Mouse (Mus musculus) G1E-ER4 (cell line): ENCODE results near the gene Foxd1. TPM values are rescaled to one million over a fixed set of nuclear protein-coding genes. Genes with fewer than 3 reads are reported as not detected.

Experiments
- GATA1 ChIP-seq: IDR thresholded peaks from one replicate; pipeline ENCODE4 v1.8.0; 2012; ENCODE audit warnings: low read length, inconsistent platforms
- polyA plus RNA-seq: library from polyadenylated mRNA; stranded (reverse); fragments of >175 nt; gene quantifications from 2 replicates; pipeline ENCODE4 v1.2.3, GENCODE M21; 2012

The Foxd1 gene
- not detected in 2 replicates for polyA plus RNA-seq

GRCm38 (mm10) chr13:98354090-98354801, at the start of gene Foxd1:
TSS of gene Foxd1 (plus strand) at chr13:98354242.
- no peak for TF ChIP-seq GATA1

- no peak for TF ChIP-seq GATA1
Observed at GRCm38 (mm10) chr13:98305257-98305656, 48.8 kb upstream of the Foxd1 start.

- TF ChIP-seq GATA1, result no peak
Observed at GRCm38 (mm10) chr13:98306393-98306792, 47.6 kb upstream of the Foxd1 start.

- TF ChIP-seq GATA1, result no peak
Observed at GRCm38 (mm10) chr13:98306852-98307475, 47.1 kb upstream of the Foxd1 start.

GRCm38 (mm10) chr13:98308004-98308403, 46.0 kb upstream of the Foxd1 start:
- no peak for TF ChIP-seq GATA1

- TF ChIP-seq GATA1, result no peak
Observed at GRCm38 (mm10) chr13:98308724-98309123, 45.3 kb upstream of the Foxd1 start.

GRCm38 (mm10) chr13:98311597-98311996, 42.4 kb upstream of the Foxd1 start:
- TF ChIP-seq GATA1, result no peak

GRCm38 (mm10) chr13:98313631-98314030, 40.4 kb upstream of the Foxd1 start:
- TF ChIP-seq GATA1, result no peak

- no peak for TF ChIP-seq GATA1
Observed at GRCm38 (mm10) chr13:98315124-98315523, 38.9 kb upstream of the Foxd1 start.

- no peak for TF ChIP-seq GATA1
Observed at GRCm38 (mm10) chr13:98316140-98316479, 37.9 kb upstream of the Foxd1 start.

- no peak for TF ChIP-seq GATA1
Observed at GRCm38 (mm10) chr13:98316480-98317245, 37.4 kb upstream of the Foxd1 start, which contains the start of gene Btf3. TSS of gene Btf3 (minus strand) at chr13:98317006.

GRCm38 (mm10) chr13:98317246-98317677, 36.8 kb upstream of the Foxd1 start:
- no peak for TF ChIP-seq GATA1

GRCm38 (mm10) chr13:98317911-98318310, 36.1 kb upstream of the Foxd1 start:
- TF ChIP-seq GATA1, result no peak

- TF ChIP-seq GATA1, result no peak
Observed at GRCm38 (mm10) chr13:98325034-98325433, 29.0 kb upstream of the Foxd1 start.

GRCm38 (mm10) chr13:98332106-98332505, 21.9 kb upstream of the Foxd1 start:
- TF ChIP-seq GATA1, result no peak

GRCm38 (mm10) chr13:98336205-98336604, 17.8 kb upstream of the Foxd1 start:
- TF ChIP-seq GATA1, result no peak
